Mouse (Mus musculus): ENCODE results near the gene Jakmip3. TPM values are rescaled to one million over a fixed set of nuclear protein-coding genes. Genes with fewer than 3 reads are reported as not detected.

Gene Jakmip3
- total and polyA plus RNA-seq, 3 experiments = not detected

DNA sequence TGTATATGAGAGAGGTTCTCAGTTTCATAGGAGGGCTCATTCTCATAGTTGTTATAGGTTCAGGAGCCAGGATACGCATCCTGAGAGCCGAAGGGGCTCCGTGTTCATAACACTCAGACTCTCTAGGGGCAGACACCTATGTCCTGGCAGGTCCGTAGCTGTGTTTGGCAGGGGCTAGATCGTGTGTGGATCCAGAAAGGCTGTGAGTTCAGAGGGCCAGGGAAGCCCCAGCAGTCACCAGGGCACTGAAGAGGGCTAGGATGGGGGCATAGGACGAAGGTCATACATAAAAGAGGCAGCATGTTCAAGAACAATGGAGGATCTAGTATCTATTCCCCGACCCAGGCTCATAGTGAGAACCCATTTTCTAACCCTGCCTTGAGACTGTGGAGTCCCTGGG lies 154.8 kb downstream of the Jakmip3 start:
- no peak for TF ChIP-seq USF2 (conservative IDR thresholded peaks at IDR 0.05; ENCODE audit: low read depth, low read length)
- TF ChIP-seq ETS1 (conservative IDR thresholded peaks at IDR 0.05; ENCODE audit: low read depth, low read length) = no peak
- no peak for TF ChIP-seq NELFE (IDR thresholded peaks at IDR 0.05; ENCODE audit: low read depth, low read length)
- no peak for TF ChIP-seq ZC3H11A (IDR thresholded peaks at IDR 0.05; ENCODE audit: low read depth, low read length)
- no peak for TF ChIP-seq JUND (conservative IDR thresholded peaks at IDR 0.05; ENCODE audit: low read depth, low read length)
- no peak for TF ChIP-seq TCF12 (IDR thresholded peaks at IDR 0.05; ENCODE audit: low read depth, low read length)
- no peak for TF ChIP-seq UBTF (IDR thresholded peaks at IDR 0.05; ENCODE audit: low read depth, low read length)
- Histone ChIP-seq H3K36me3 (replicated peaks in 1 of 2; ENCODE audit: control insufficient read depth in 1 of 2, insufficient read depth in 1 of 2, low read length in 1 of 2) (no peaks in the 10 kb centered on the region), H3K27ac (ENCODE audit: insufficient read depth, low read depth) (no peak overlapping the region), H3K4me3 (replicated peaks in 1 of 3; ENCODE audit: low read depth in 2 of 3, low read length in 2 of 3, poor library complexity in 1 of 3) (no peak overlapping the region), H3K4me1 (ENCODE audit: control insufficient read depth in 1 of 2, insufficient read depth in 2 of 2) (no peaks in the 10 kb centered on the region), H3K79me2 (replicated peaks; ENCODE audit: control insufficient read depth, extremely low read depth, insufficient read depth, poor library complexity, severe bottlenecking) (no peaks in the 10 kb centered on the region), H3K9me3 (replicated peaks; ENCODE audit: low read length) (no peaks in the 10 kb centered on the region), H3K27me3 (replicated peaks) (peaks cover 96% of the 10 kb centered on the region), H3K4me2 (ENCODE audit: insufficient read depth, low read depth, poor library complexity, severe bottlenecking) (no peak overlapping the region), H3K9ac (ENCODE audit: insufficient read depth, low read depth) (no peak overlapping the region)
- no peak for DNase-seq (ENCODE audit: extremely low read depth)
- in situ Hi-C loops (cut with MboI; ENCODE audit: low pct_ligation_motif_present, low pct_unique_long_range_greater_than_20kb, low sequenced_read_pairs) = no loop called here
- dilution Hi-C loops (cut with MboI; ENCODE audit: extremely low pct_ligation_motif_present, extremely low pct_unique_long_range_greater_than_20kb, low sequenced_read_pairs) = no loop called here

DNA sequence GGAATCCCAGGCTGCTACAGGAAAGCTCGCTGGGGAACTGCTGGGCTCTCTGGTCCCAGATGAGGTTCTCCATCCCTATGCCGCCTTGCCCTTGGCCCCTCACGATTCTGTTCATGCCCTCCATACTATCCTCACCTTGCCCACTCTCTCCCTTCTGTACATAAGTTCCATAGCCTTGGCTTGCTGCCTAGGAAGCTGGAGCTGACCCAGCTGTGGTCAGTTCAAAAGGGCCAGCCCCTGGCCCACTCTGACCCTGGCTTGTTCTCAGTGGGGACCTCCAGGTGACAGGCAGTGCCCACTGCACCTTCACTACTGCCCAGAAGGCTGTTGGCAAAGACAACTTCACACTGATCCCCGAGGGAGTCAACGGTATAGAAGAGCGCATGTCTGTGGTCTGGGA lies 155.9 kb downstream of the Jakmip3 start:
- Histone ChIP-seq H3K79me2 (replicated peaks; ENCODE audit: control insufficient read depth, extremely low read depth, insufficient read depth, poor library complexity, severe bottlenecking) (no peaks in the 10 kb centered on the region), H3K4me1 (ENCODE audit: control insufficient read depth in 1 of 2, insufficient read depth in 2 of 2) (no peaks in the 10 kb centered on the region), H3K36me3 (replicated peaks in 1 of 2; ENCODE audit: control insufficient read depth in 1 of 2, insufficient read depth in 1 of 2, low read length in 1 of 2) (no peaks in the 10 kb centered on the region), H3K9me3 (replicated peaks; ENCODE audit: low read length) (no peaks in the 10 kb centered on the region), H3K27me3 (replicated peaks) (peaks cover 96% of the 10 kb centered on the region), H3K9ac (ENCODE audit: insufficient read depth, low read depth) (no peak overlapping the region), H3K4me3 (replicated peaks in 1 of 3; ENCODE audit: low read depth in 2 of 3, low read length in 2 of 3, poor library complexity in 1 of 3) (no peak overlapping the region), H3K27ac (ENCODE audit: insufficient read depth, low read depth) (no peak overlapping the region), H3K4me2 (ENCODE audit: insufficient read depth, low read depth, poor library complexity, severe bottlenecking) (no peak overlapping the region)
- in situ Hi-C loops (cut with MboI; ENCODE audit: low pct_ligation_motif_present, low pct_unique_long_range_greater_than_20kb, low sequenced_read_pairs) = no loop called here
- dilution Hi-C loops (cut with MboI; ENCODE audit: extremely low pct_ligation_motif_present, extremely low pct_unique_long_range_greater_than_20kb, low sequenced_read_pairs) = no loop called here
- no peak for TF ChIP-seq GABPA (IDR thresholded peaks at IDR 0.05; ENCODE audit: insufficient replicate concordance, low read depth, low read length)
- no peak for TF ChIP-seq ZC3H11A (IDR thresholded peaks at IDR 0.05; ENCODE audit: low read depth, low read length)
- no peak for TF ChIP-seq ZMIZ1 (IDR thresholded peaks at IDR 0.05; ENCODE audit: low read depth, low read length)
- no peak for TF ChIP-seq E2F4 (IDR thresholded peaks at IDR 0.05; ENCODE audit: insufficient replicate concordance, low read depth, low read length)
- TF ChIP-seq KAT2A (IDR thresholded peaks at IDR 0.05; ENCODE audit: insufficient replicate concordance, low read length) = no peak
- no peak for TF ChIP-seq BHLHE40 (IDR thresholded peaks at IDR 0.05; ENCODE audit: low read depth, low read length)
- no peak for TF ChIP-seq EP300 (IDR thresholded peaks at IDR 0.05; ENCODE audit: low read length)
- no peak for TF ChIP-seq MAZ (IDR thresholded peaks at IDR 0.05; ENCODE audit: low read depth, low read length)
- TF ChIP-seq HCFC1 (IDR thresholded peaks at IDR 0.05; ENCODE audit: low read depth, low read length) = no peak
- TF ChIP-seq POLR2AphosphoS2 (IDR thresholded peaks at IDR 0.05; ENCODE audit: low read depth, low read length) = no peak
- TF ChIP-seq CTCF (conservative IDR thresholded peaks at IDR 0.05 in 1 of 2, IDR thresholded peaks at IDR 0.05 in 1 of 2; ENCODE audit: low read depth in 2 of 2, low read length in 2 of 2) = no peak
- no peak for TF ChIP-seq CHD2 (IDR thresholded peaks at IDR 0.05; ENCODE audit: low read length)
- TF ChIP-seq MAX (IDR thresholded peaks at IDR 0.05; ENCODE audit: low read length) = no peak
- TF ChIP-seq NELFE (IDR thresholded peaks at IDR 0.05; ENCODE audit: low read depth, low read length) = no peak
- DNase-seq (ENCODE audit: extremely low read depth) = no peak
